Mouse (Mus musculus): Measurements from ENCODE around the gene Sh3gl1. TPM values are rescaled to one million over a fixed set of nuclear protein-coding genes. Genes with fewer than 3 reads are reported as not detected.
A peak's percentile ranks its signal among the peaks of the same experiment; 100 is the strongest.
"Not testable (repeated sequence)": the region's sequence is repeated elsewhere in the genome, so short reads cannot be mapped to it uniquely, and the experiment has no call there.

Gene Sh3gl1
- 145 and 155 TPM in 2 replicates for polyA plus RNA-seq (2014; fragmentation: Nextera tagmentation; extraction: Ambion mirVana)

DNA sequence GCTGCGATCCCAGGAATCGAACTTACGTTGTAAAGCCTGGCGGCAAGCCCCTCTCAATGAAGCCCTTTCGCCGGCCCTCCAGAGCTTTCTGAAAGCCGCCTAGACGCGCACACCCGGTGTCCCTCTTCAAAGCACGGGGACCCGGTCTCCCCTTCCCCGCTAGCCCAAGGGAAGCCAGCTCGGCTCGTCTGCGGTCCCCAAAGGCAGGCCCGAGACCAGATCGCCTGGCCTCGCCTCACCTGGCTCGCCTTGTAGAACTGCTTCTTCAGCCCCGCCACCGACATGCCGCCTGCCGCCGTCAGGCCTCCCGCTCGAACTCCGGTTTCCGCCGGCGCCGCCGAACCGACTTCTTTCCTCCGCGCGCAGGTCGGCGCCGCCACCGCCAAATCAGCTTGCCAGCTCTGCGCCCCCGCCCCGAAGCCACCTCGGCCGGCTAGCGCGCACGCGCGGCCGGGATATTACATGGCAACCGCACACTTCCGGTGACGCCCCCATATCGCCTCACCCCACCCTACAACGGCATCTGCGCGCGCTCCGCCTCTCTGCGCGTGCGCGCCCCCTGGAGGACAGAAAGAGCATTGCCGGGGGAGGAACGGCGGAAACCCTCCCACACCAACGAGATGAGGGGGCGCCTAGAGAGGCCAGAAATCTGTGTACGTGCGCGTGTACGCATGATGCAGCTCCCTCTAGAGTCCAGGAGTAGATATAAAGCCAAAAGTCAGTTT lies at the start of gene Sh3gl1:
Sh3gl1 (minus strand) TSS at position 460 of the 725 bp plus-strand sequence.
- Histone ChIP-seq H3K4me2 (replicated peaks; ENCODE audit: low read depth, low read length) (peak within 1 kb of the TSS; percentile 70), H3K9ac (ENCODE audit: low read depth, low read length) (peak within 1 kb of the TSS; percentile 94), H3K4me3 (ENCODE audit: low read length) (peak within 1 kb of the TSS; percentile 91), H3K27ac (ENCODE audit: low read depth, low read length) (peak within 1 kb of the TSS; percentile 93), H3K36me3 (ENCODE audit: control insufficient read depth, insufficient read depth, low read length) (peaks cover 19% of the 10 kb centered on the region), H3K9me3 (ENCODE audit: control insufficient read depth, low read length) (no peaks in the 10 kb centered on the region), H3K27me3 (ENCODE audit: control insufficient read depth, insufficient read depth, low read length) (no peaks in the 10 kb centered on the region), H3K4me1 (ENCODE audit: control insufficient read depth, insufficient read depth, low read length) (peaks cover 32% of the 10 kb centered on the region)
- peak; percentile 92 for ATAC-seq (ENCODE audit: low FRiP score, low TSS enrichment)
- under 1% methylated on average over 72 of the region's 74 CpGs for WGBS

DNA sequence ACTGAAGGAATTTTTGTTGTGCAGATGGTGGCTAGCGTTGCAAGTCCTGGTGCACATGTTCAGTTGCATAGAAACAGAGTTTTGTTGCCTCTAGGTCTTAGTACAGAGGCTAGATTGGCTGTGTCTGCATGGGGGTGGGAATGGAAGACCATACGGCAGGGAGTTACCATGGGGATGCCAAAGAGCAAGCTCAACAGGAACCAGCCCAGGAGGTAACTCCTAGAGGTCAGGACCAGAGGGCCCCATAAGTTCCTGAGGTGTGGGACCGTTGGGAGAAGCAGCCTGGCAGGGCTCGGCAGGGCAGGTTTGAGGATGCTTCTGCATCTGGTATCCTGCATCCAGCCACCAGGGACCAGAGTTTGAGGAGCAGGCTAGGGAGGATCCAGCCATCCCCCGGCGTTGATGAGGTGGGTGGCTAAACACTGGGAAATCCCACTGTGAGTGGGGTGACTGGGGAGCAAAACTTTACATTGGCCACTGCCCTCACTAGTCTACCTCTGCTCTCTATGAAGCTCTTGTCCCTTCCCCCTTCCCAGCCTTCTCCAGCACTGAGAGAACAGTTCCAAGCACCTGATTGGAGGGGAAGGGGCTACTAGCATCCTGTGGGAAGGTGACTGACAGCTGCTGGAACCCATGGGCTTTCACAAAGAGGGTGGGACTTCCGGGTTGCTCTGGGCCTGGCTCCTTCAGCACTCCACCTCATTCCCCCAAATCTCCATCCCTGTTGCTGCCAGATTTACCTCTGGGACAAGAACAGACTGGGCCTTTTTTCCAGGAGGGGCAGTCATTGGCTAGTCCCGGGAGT lies 44.5 kb upstream of the Sh3gl1 start:
- no peak overlapping the region for H3K27ac ChIP-seq (ENCODE audit: low read depth, low read length)
- 6% methylated on average over 8 of the region's 8 CpGs for WGBS
- peak overlapping the region; percentile 90 for H3K4me3 ChIP-seq (ENCODE audit: low read length)
- H3K4me1 ChIP-seq (ENCODE audit: control insufficient read depth, insufficient read depth, low read length): peaks cover 16% of the 10 kb centered on the region
- H3K27me3 ChIP-seq (ENCODE audit: control insufficient read depth, insufficient read depth, low read length): no peaks in the 10 kb centered on the region
- H3K4me2 ChIP-seq (replicated peaks; ENCODE audit: low read depth, low read length): peak overlapping the region; percentile 97
- no peaks in the 10 kb centered on the region for H3K9me3 ChIP-seq (ENCODE audit: control insufficient read depth, low read length)
- H3K9ac ChIP-seq (ENCODE audit: low read depth, low read length): peak overlapping the region; percentile 85
- H3K36me3 ChIP-seq (ENCODE audit: control insufficient read depth, insufficient read depth, low read length): peaks cover 21% of the 10 kb centered on the region; the same call in 1 of the 2 replicates
- ATAC-seq (ENCODE audit: low FRiP score, low TSS enrichment): peak; percentile 45

DNA sequence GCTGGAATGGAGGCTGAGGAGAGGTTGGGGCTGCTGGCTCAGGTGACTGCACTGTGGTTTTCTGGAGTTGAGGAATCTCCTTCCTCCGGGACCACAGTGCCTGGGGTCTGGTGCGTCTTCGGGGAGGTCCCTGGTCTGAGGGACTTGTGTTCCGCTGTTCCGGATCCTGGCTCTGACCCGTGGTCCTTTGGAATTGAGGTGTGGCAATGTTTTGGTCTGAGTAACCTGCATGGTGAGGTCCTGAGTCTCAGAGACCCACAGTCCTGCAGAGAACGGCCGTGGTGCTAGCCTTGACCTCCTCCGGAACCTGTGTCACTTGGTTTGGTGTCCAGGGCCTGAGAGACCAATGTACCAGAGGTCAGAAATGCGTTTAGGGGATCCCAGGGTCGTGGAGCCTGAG lies 43.5 kb upstream of the Sh3gl1 start:
- peaks cover 15% of the 10 kb centered on the region; the same call in 1 of the 2 replicates for H3K36me3 ChIP-seq (ENCODE audit: control insufficient read depth, insufficient read depth, low read length)
- no peak overlapping the region for H3K27ac ChIP-seq (ENCODE audit: low read depth, low read length)
- no peak; the same call in 1 of the 2 replicates for ATAC-seq (ENCODE audit: low FRiP score, low TSS enrichment)
- H3K9ac ChIP-seq (ENCODE audit: low read depth, low read length): peak overlapping the region; percentile 85
- H3K4me1 ChIP-seq (ENCODE audit: control insufficient read depth, insufficient read depth, low read length): peaks cover 20% of the 10 kb centered on the region
- peak overlapping the region; percentile 97 for H3K4me2 ChIP-seq (replicated peaks; ENCODE audit: low read depth, low read length)
- H3K4me3 ChIP-seq (ENCODE audit: low read length): peak overlapping the region; percentile 90
- under 1% methylated on average over 10 of the region's 11 CpGs for WGBS
- H3K9me3 ChIP-seq (ENCODE audit: control insufficient read depth, low read length): no peaks in the 10 kb centered on the region
- no peaks in the 10 kb centered on the region for H3K27me3 ChIP-seq (ENCODE audit: control insufficient read depth, insufficient read depth, low read length)

DNA sequence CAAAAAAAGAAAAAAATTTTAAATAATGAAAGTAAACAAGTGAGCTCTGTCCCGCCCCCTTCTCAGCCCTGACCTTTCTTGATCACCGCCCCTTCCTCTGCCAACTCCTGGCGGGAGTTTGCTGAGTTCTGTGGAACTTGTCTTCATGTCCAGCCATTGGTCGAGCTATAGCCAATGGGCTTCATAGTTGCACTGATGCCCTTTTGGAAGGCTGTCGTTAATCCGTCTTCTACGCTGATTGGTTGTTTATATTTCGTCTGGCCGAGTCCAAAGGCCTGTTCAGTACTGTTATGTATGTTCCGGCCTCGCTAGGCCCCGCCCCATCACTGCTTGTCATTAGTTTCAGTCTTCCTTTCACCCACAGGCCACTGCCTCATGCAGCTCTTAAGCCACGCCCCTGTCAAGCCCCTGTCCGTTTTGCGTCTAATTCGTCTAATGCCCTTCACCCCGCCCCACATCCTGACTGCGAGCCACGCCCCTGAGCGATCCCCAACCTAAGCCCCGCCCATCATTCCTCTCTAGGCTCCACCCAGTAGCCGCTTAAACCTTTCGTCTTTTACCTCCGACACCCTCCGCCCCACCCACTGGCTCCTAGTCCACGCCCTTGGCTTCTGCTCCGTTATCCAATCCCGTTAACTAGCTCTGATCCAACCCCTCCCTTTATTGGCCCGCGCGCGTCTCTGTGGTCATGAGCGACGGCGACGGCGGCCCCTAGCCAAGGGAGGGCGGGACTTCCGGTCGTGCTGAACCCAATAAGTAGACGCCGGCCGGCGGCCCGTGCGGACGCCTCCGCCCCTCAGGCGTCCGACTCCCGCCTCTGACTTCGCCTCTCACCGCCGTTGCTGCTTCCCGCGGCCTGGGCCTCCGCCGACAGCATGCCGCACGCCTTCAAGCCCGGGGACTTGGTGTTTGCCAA lies 42.7 kb upstream of the Sh3gl1 start, which contains the start of gene Hdgfl2:
Hdgfl2 (plus strand) TSS at position 755 of the 916 bp plus-strand sequence.
- H3K4me2 ChIP-seq (replicated peaks; ENCODE audit: low read depth, low read length): peak within 1 kb of the TSS; percentile 97
- peaks cover 10% of the 10 kb centered on the region; the same call in 1 of the 2 replicates for H3K36me3 ChIP-seq (ENCODE audit: control insufficient read depth, insufficient read depth, low read length)
- H3K4me1 ChIP-seq (ENCODE audit: control insufficient read depth, insufficient read depth, low read length): peaks cover 22% of the 10 kb centered on the region
- no peak within 1 kb of the TSS for H3K27ac ChIP-seq (ENCODE audit: low read depth, low read length)
- under 1% methylated on average over 61 of the region's 61 CpGs for WGBS
- ATAC-seq (ENCODE audit: low FRiP score, low TSS enrichment): peak; percentile 93
- peak within 1 kb of the TSS; percentile 90 for H3K4me3 ChIP-seq (ENCODE audit: low read length)
- H3K27me3 ChIP-seq (ENCODE audit: control insufficient read depth, insufficient read depth, low read length): no peaks in the 10 kb centered on the region
- H3K9me3 ChIP-seq (ENCODE audit: control insufficient read depth, low read length): no peaks in the 10 kb centered on the region
- peak within 1 kb of the TSS; percentile 85 for H3K9ac ChIP-seq (ENCODE audit: low read depth, low read length)

DNA sequence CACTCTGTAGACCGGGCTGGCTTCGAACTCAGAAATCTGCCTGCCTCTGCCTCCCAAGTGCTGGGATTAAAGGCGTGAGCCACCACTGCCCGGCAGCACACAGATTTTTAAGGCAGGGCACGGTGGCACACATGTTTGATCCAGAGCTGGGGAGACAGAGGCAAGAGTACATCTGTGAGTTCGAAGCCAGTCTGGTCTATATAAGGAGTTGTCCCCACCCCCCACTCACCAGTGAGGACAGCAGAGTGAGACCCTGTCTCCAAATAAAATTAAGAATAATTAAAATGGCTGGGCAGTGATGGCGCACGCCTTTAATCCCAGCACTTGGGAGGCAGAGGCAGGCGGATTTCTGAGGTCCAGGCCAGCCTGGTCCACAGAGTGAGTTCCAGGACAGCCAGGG lies 41.9 kb upstream of the Sh3gl1 start:
- not testable (repeated sequence) for H3K27me3 ChIP-seq (ENCODE audit: control insufficient read depth, insufficient read depth, low read length); H3K27ac ChIP-seq (ENCODE audit: low read depth, low read length); H3K36me3 ChIP-seq (ENCODE audit: control insufficient read depth, insufficient read depth, low read length); ATAC-seq (ENCODE audit: low FRiP score, low TSS enrichment); H3K9me3 ChIP-seq (ENCODE audit: control insufficient read depth, low read length); H3K9ac ChIP-seq (ENCODE audit: low read depth, low read length)
- Histone ChIP-seq H3K4me2 (replicated peaks; ENCODE audit: low read depth, low read length) (peak overlapping the region; percentile 31), H3K4me3 (ENCODE audit: low read length) (peak overlapping the region; percentile 14; the same call in 1 of the 2 replicates), H3K4me1 (ENCODE audit: control insufficient read depth, insufficient read depth, low read length) (peaks cover 26% of the 10 kb centered on the region)
- WGBS: 67% methylated on average over 9 of the region's 9 CpGs

DNA sequence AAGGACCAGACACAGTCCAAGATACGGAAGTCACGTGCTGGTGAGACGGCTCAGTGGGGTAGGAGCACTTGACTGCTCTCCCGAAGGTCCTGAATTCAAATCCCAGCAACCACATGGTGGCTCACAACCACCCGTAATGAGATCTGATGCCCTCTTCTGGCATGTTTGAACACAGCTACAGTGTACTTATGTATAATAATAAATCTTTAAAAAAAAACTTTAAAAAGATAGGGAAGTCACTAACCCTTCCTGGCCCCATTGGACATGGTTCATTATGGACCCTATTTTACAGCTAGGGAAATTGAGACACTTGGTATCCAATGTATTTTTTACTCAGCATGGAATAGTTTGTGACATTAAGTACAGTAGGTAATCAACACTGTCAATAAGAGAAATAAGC lies 41.1 kb upstream of the Sh3gl1 start:
- H3K4me1 ChIP-seq (ENCODE audit: control insufficient read depth, insufficient read depth, low read length): peaks cover 26% of the 10 kb centered on the region
- 94% methylated on average over 5 of the region's 5 CpGs for WGBS
- H3K36me3 ChIP-seq (ENCODE audit: control insufficient read depth, insufficient read depth, low read length): peaks cover 7% of the 10 kb centered on the region
- H3K4me3 ChIP-seq (ENCODE audit: low read length): no peak overlapping the region
- no peaks in the 10 kb centered on the region for H3K27me3 ChIP-seq (ENCODE audit: control insufficient read depth, insufficient read depth, low read length)
- H3K9ac ChIP-seq (ENCODE audit: low read depth, low read length): no peak overlapping the region
- no peak for ATAC-seq (ENCODE audit: low FRiP score, low TSS enrichment)
- no peaks in the 10 kb centered on the region for H3K9me3 ChIP-seq (ENCODE audit: control insufficient read depth, low read length)
- no peak overlapping the region for H3K27ac ChIP-seq (ENCODE audit: low read depth, low read length)
- no peak overlapping the region for H3K4me2 ChIP-seq (replicated peaks; ENCODE audit: low read depth, low read length)

DNA sequence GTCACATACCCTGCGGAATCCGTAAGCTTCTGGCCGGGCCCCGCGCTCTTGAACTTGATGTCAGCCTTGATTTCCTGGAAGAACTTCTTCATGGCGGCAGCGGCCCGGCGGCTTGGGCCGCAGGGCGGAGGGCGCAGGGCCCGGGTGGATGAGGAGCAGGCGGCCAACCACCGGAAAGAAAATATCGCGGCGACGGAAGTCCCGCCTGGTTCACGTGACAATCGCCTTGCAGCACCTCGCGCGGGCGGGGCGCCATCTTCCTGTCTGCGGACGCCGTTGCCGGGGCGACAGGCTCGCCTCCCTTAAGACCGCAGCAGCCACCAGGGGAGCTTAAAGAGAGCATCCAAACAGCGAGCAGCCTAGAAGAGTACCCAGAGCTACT lies 38.4 kb upstream of the Sh3gl1 start, which contains the start of gene Ubxn6:
Ubxn6 (minus strand) TSS at position 202 of the 382 bp plus-strand sequence.
- Histone ChIP-seq H3K4me2 (replicated peaks; ENCODE audit: low read depth, low read length) (peak within 1 kb of the TSS; percentile 59), H3K9ac (ENCODE audit: low read depth, low read length) (peak within 1 kb of the TSS; percentile 74), H3K27me3 (ENCODE audit: control insufficient read depth, insufficient read depth, low read length) (no peaks in the 10 kb centered on the region), H3K4me1 (ENCODE audit: control insufficient read depth, insufficient read depth, low read length) (peaks cover 10% of the 10 kb centered on the region), H3K27ac (ENCODE audit: low read depth, low read length) (peak within 1 kb of the TSS; percentile 98), H3K9me3 (ENCODE audit: control insufficient read depth, low read length) (no peaks in the 10 kb centered on the region), H3K4me3 (ENCODE audit: low read length) (peak within 1 kb of the TSS; percentile 80), H3K36me3 (ENCODE audit: control insufficient read depth, insufficient read depth, low read length) (peaks cover 31% of the 10 kb centered on the region)
- ATAC-seq (ENCODE audit: low FRiP score, low TSS enrichment): peak; percentile 56
- 0% methylated on average over 35 of the region's 35 CpGs for WGBS

DNA sequence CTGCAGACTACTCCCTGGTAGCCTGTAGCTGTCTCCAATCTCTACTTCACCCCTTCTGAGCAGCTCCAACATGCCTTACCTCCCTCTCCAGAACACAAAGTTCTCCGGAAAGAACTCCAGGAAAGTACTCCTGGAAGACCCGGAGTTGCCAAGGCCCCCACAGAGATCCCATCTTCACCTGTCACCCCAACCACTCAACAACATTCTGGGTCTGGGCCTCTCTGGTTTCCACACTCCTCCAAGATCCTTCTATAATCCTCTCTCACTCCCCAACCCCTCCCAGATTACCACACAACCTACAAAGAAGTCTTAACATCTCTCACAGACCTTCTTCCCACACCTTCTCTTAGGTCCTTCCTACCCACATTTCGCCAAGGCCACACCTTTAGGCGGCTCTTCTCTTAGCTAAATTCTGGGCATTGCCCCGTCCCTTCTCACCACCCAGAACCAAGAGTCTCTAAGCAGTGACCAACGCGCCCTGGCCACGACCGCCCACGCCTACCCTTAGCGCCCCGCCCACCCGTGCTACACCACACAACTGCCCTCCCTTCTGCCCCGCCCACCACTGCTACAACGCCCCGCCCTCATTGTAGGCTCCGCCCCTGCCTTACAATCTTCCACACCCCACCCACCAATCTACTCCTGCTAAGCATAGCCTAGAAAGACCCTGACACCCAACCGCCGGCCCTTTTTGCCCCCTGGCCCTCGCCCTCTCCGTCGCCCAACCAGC lies 37.8 kb upstream of the Sh3gl1 start:
- peak overlapping the region; percentile 98 for H3K27ac ChIP-seq (ENCODE audit: low read depth, low read length)
- peak; percentile 29 for ATAC-seq (ENCODE audit: low FRiP score, low TSS enrichment)
- H3K9ac ChIP-seq (ENCODE audit: low read depth, low read length): peak overlapping the region; percentile 74
- peak overlapping the region; percentile 59 for H3K4me2 ChIP-seq (replicated peaks; ENCODE audit: low read depth, low read length)
- no peaks in the 10 kb centered on the region for H3K27me3 ChIP-seq (ENCODE audit: control insufficient read depth, insufficient read depth, low read length)
- peaks cover 36% of the 10 kb centered on the region for H3K36me3 ChIP-seq (ENCODE audit: control insufficient read depth, insufficient read depth, low read length)
- WGBS: 7% methylated on average over 22 of the region's 22 CpGs
- peaks cover 10% of the 10 kb centered on the region for H3K4me1 ChIP-seq (ENCODE audit: control insufficient read depth, insufficient read depth, low read length)
- H3K4me3 ChIP-seq (ENCODE audit: low read length): peak overlapping the region; percentile 80
- no peaks in the 10 kb centered on the region for H3K9me3 ChIP-seq (ENCODE audit: control insufficient read depth, low read length)

Data from kidney, embryonic 14.5 days (tissue).